Comparison of ENCODE assay signal across 9 mouse cellular contexts in the genomic region with DNA sequence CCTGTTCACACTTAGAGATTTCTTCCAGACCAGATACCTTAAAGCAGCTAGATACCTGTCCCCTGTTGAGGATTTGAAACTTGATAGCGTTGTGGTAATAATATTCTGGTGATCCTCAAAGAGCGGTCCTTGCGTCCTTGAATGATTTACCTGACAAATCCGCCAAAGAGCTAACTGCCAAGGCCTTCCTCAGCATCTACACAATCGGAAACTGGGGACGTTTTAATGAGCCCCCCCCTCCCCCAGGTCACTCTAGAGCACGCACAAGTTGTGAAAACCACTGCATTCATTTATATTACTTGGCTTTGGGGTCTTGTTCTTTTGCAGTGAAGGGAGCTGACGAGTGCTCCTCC. TPM values are rescaled to one million over a fixed set of nuclear protein-coding genes. Genes with fewer than 3 reads are reported as not detected.
DNase-seq lines count a peak whose midpoint lies in the region; ATAC-seq lines count a peak whose summit lies in the region.
"Had no signal": no experiment of that assay in that cellular context is flagged by ENCODE, and none has a peak within 500 bp of the region (broad histone marks: within the 10 kb centered on the region; RNA-seq: fewer than 3 reads in every experiment).

No protein-coding gene starts in this region.

- peak overlapping the region; percentile 82; the same call in 1 of the 2 replicates for H3K4me3 ChIP-seq in heart, embryonic 11.5 days (ENCODE audit: low read depth, low read length)
- peak overlapping the region; percentile 96 for H3K4me3 ChIP-seq in embryonic facial prominence, embryonic 10.5 days
- 0 out of 2 replicates have a peak overlapping the region, but pooled peaks have one; percentile 2 for H3K4me3 ChIP-seq in intestine, embryonic 14.5 days (ENCODE audit: low read depth, low read length)
- H3K4me3 ChIP-seq in midbrain, embryonic 15.5 days: peak overlapping the region; percentile 88

- no peaks in the 10 kb centered on the region for H3K27me3 ChIP-seq in heart, embryonic 11.5 days (ENCODE audit: control insufficient read depth, insufficient read depth, low read length)
- H3K27me3 ChIP-seq in embryonic facial prominence, embryonic 10.5 days (replicated peaks; ENCODE audit: low read depth, poor library complexity, severe bottlenecking): no peaks in the 10 kb centered on the region
- no peaks in the 10 kb centered on the region for H3K27me3 ChIP-seq in intestine, embryonic 14.5 days (replicated peaks; ENCODE audit: control insufficient read depth, insufficient read depth, low read length)
- no peaks in the 10 kb centered on the region for H3K27me3 ChIP-seq in midbrain, embryonic 15.5 days (replicated peaks)

- H3K9ac ChIP-seq in heart, embryonic 11.5 days (ENCODE audit: low read depth, low read length): no peak overlapping the region
- no peak overlapping the region for H3K9ac ChIP-seq in intestine, embryonic 14.5 days (ENCODE audit: low read length)
- H3K9ac ChIP-seq in midbrain, embryonic 15.5 days: no peak overlapping the region

- H3K4me2 ChIP-seq in heart, embryonic 11.5 days: peak overlapping the region; percentile 91
- peak overlapping the region; percentile 89; the same call in 1 of the 2 replicates for H3K4me2 ChIP-seq in intestine, embryonic 14.5 days (ENCODE audit: low read length)
- H3K4me2 ChIP-seq in midbrain, embryonic 15.5 days: peak overlapping the region; percentile 76

- peaks cover 22% of the 10 kb centered on the region for H3K4me1 ChIP-seq in heart, embryonic 11.5 days (ENCODE audit: control insufficient read depth, insufficient read depth, low read length)
- peaks cover 40% of the 10 kb centered on the region for H3K4me1 ChIP-seq in embryonic facial prominence, embryonic 10.5 days
- peaks cover 20% of the 10 kb centered on the region for H3K4me1 ChIP-seq in intestine, embryonic 14.5 days (replicated peaks; ENCODE audit: control insufficient read depth, insufficient read depth, low read length)
- peaks cover 31% of the 10 kb centered on the region for H3K4me1 ChIP-seq in midbrain, embryonic 15.5 days

- no peak for DNase-seq in heart, postnatal 4 days
- DNase-seq in embryonic facial prominence, embryonic 10.5 days (ENCODE audit: low spot score): no peak
- DNase-seq in intestine, embryonic 14.5 days (ENCODE audit: low spot score): no peak
- no peak for DNase-seq in right cerebral cortex, postnatal 10 days (ENCODE audit: low spot score in 2 of 2)
- no peak for DNase-seq in left cerebral cortex, adult 9 months (ENCODE audit: low spot score in 2 of 2)
- DNase-seq in thymus, postnatal 14 days: no peak

- no peak overlapping the region for H3K27ac ChIP-seq in heart, embryonic 11.5 days (ENCODE audit: low read depth, low read length)
- H3K27ac ChIP-seq in embryonic facial prominence, embryonic 10.5 days (replicated peaks): no peak overlapping the region
- no peak overlapping the region for H3K27ac ChIP-seq in intestine, embryonic 14.5 days (ENCODE audit: low read depth)
- H3K27ac ChIP-seq in midbrain, embryonic 15.5 days: peak overlapping the region; percentile 95

- no peaks in the 10 kb centered on the region; the same call in 1 of the 2 replicates for H3K36me3 ChIP-seq in heart, embryonic 11.5 days (ENCODE audit: control insufficient read depth, insufficient read depth, low read length)
- H3K36me3 ChIP-seq in embryonic facial prominence, embryonic 10.5 days (replicated peaks): 0 out of 2 replicates have a peak, but pooled peaks cover 4% of the 10 kb centered on the region
- H3K36me3 ChIP-seq in intestine, embryonic 14.5 days (ENCODE audit: control insufficient read depth, insufficient read depth, low read length): no peaks in the 10 kb centered on the region
- no peaks in the 10 kb centered on the region for H3K36me3 ChIP-seq in midbrain, embryonic 15.5 days (replicated peaks)

- 35% methylated on average over 8 of the region's 8 CpGs for WGBS in heart, embryonic 11.5 days (ENCODE audit: insufficient replicate concordance)
- WGBS in embryonic facial prominence, embryonic 10.5 days: 32% methylated on average over 8 of the region's 8 CpGs
- WGBS in intestine, embryonic 14.5 days: 39% methylated on average over 8 of the region's 8 CpGs
- WGBS in midbrain, embryonic 15.5 days: 41% methylated on average over 8 of the region's 8 CpGs

- no peaks in the 10 kb centered on the region for H3K9me3 ChIP-seq in heart, embryonic 11.5 days (replicated peaks; ENCODE audit: control insufficient read depth, low read length)
- no peaks in the 10 kb centered on the region for H3K9me3 ChIP-seq in embryonic facial prominence, embryonic 10.5 days
- H3K9me3 ChIP-seq in intestine, embryonic 14.5 days (ENCODE audit: control insufficient read depth, low read length): 0 out of 2 replicates have a peak, but pooled peaks cover 3% of the 10 kb centered on the region
- no peaks in the 10 kb centered on the region for H3K9me3 ChIP-seq in midbrain, embryonic 15.5 days

- ATAC-seq in heart, embryonic 11.5 days (replicated peaks; ENCODE audit: insufficient number of reproducible peaks, low FRiP score, low TSS enrichment): no peak
- ATAC-seq in intestine, embryonic 14.5 days (replicated peaks; ENCODE audit: low FRiP score, low TSS enrichment, low read depth): no peak
- ATAC-seq in midbrain, embryonic 15.5 days (replicated peaks): no peak

RNA-seq across cellular contexts. Expression of a gene that starts 0.7 kb away (rescaled TPM):
- 30.0 and 37.5 TPM in 2 replicates for polyA plus RNA-seq in heart, embryonic 11.5 days (2014; fragmentation: Nextera tagmentation; extraction: Ambion mirVana)
- 10 to 100 TPM; 73.3 to 74.4 TPM for total RNA-seq in heart, postnatal 4 days (2021)
- 90.5 and 98.7 TPM in 2 replicates for polyA plus RNA-seq in embryonic facial prominence, embryonic 10.5 days (2016; fragmentation: Nextera tagmentation; extraction: Ambion mirVana)
- 85.1 and 88.6 TPM in 2 replicates for polyA plus RNA-seq in intestine, embryonic 14.5 days (2014; fragmentation: Nextera tagmentation; extraction: Ambion mirVana)
- polyA plus RNA-seq in midbrain, embryonic 15.5 days (2015; fragmentation: Nextera tagmentation; extraction: Ambion mirVana): 198 and 199 TPM in 2 replicates

RNA-seq across cellular contexts. Expression of a gene that starts 15.8 kb away (rescaled TPM):
- polyA plus RNA-seq in heart, embryonic 11.5 days (2014; fragmentation: Nextera tagmentation; extraction: Ambion mirVana): 461 and 517 TPM in 2 replicates
- 100 to 1,000 TPM; 738 to 764 TPM for total RNA-seq in heart, postnatal 4 days (2021)
- polyA plus RNA-seq in embryonic facial prominence, embryonic 10.5 days (2016; fragmentation: Nextera tagmentation; extraction: Ambion mirVana): 481 and 487 TPM in 2 replicates
- polyA plus RNA-seq in intestine, embryonic 14.5 days (2014; fragmentation: Nextera tagmentation; extraction: Ambion mirVana): 752 and 786 TPM in 2 replicates
- 259 and 277 TPM in 2 replicates for polyA plus RNA-seq in midbrain, embryonic 15.5 days (2015; fragmentation: Nextera tagmentation; extraction: Ambion mirVana)

RNA-seq across cellular contexts. Expression of a gene that starts 22.3 kb away (rescaled TPM):
- 0.38 TPM in 1 of 2 replicates, not detected in the other for polyA plus RNA-seq in heart, embryonic 11.5 days (2014; fragmentation: Nextera tagmentation; extraction: Ambion mirVana)
- total RNA-seq in heart, postnatal 4 days (2021): under 1 TPM in 1 of 2 experiments, not detected in 1; 0.45 TPM
- 0.85 and 1.1 TPM in 2 replicates for polyA plus RNA-seq in embryonic facial prominence, embryonic 10.5 days (2016; fragmentation: Nextera tagmentation; extraction: Ambion mirVana)
- 0.31 TPM in 2 replicates for polyA plus RNA-seq in intestine, embryonic 14.5 days (2014; fragmentation: Nextera tagmentation; extraction: Ambion mirVana)
- 0.50 and 1.1 TPM in 2 replicates for polyA plus RNA-seq in midbrain, embryonic 15.5 days (2015; fragmentation: Nextera tagmentation; extraction: Ambion mirVana)
- total RNA-seq: adrenal gland, adult 18-20 months had no signal

RNA-seq across cellular contexts. Expression of a gene that starts 31.7 kb away (rescaled TPM):
- polyA plus RNA-seq in heart, embryonic 11.5 days (2014; fragmentation: Nextera tagmentation; extraction: Ambion mirVana): 9.2 and 9.9 TPM in 2 replicates
- total RNA-seq in heart, postnatal 4 days (2021): 10 to 100 TPM; 10.8 to 11.7 TPM
- polyA plus RNA-seq in embryonic facial prominence, embryonic 10.5 days (2016; fragmentation: Nextera tagmentation; extraction: Ambion mirVana): 22.0 and 24.2 TPM in 2 replicates
- 10.5 and 11.8 TPM in 2 replicates for polyA plus RNA-seq in intestine, embryonic 14.5 days (2014; fragmentation: Nextera tagmentation; extraction: Ambion mirVana)
- 16.2 and 17.6 TPM in 2 replicates for polyA plus RNA-seq in midbrain, embryonic 15.5 days (2015; fragmentation: Nextera tagmentation; extraction: Ambion mirVana)

RNA-seq across cellular contexts. Expression of a gene that starts 42.5 kb away (rescaled TPM):
- polyA plus RNA-seq in heart, embryonic 11.5 days (2014; fragmentation: Nextera tagmentation; extraction: Ambion mirVana): 8.2 and 8.3 TPM in 2 replicates
- under 1 TPM; 0.77 to 0.79 TPM for total RNA-seq in heart, postnatal 4 days (2021)
- polyA plus RNA-seq in embryonic facial prominence, embryonic 10.5 days (2016; fragmentation: Nextera tagmentation; extraction: Ambion mirVana): 14.0 and 16.0 TPM in 2 replicates
- polyA plus RNA-seq in intestine, embryonic 14.5 days (2014; fragmentation: Nextera tagmentation; extraction: Ambion mirVana): 8.1 and 9.5 TPM in 2 replicates
- 33.3 and 33.8 TPM in 2 replicates for polyA plus RNA-seq in midbrain, embryonic 15.5 days (2015; fragmentation: Nextera tagmentation; extraction: Ambion mirVana)

Comparison
In these comparisons a context has a peak if more than half of its experiments do, and no peak if none do; other contexts are left out.
1. H3K4me3 ChIP-seq: peak in every context shown above with its lines; median percentile 96 in embryonic facial prominence, embryonic 10.5 days; 88 in midbrain, embryonic 15.5 days; 82 in heart, embryonic 11.5 days; 2 in intestine, embryonic 14.5 days.